Mouse (Mus musculus) adrenal gland, adult 18-20 months (tissue): Measurements from ENCODE around the gene Exph5. TPM values are rescaled to one million over a fixed set of nuclear protein-coding genes. Genes with fewer than 3 reads are reported as not detected.

ENCODE experiments used
- DNase-seq, 2 experiments: peaks; one replicate each; pipeline ENCODE4 v3.0.0; 2021 to 2022; ENCODE audit warnings: low spot score in 2 of 2
- microRNA-seq, 2 experiments: library from miRNA; unstranded; fragments of <30 nt; microRNA quantifications; one replicate each; pipeline ENCODE4 v1.2.0; 2021; ENCODE audit warnings: borderline number of aligned reads in 2 of 2
- total RNA-seq, 2 experiments: library from RNA; stranded (reverse); gene quantifications; 1 replicate in 1 of 2; 2 replicates in 1 of 2; pipeline ENCODE4 v1.2.3; 2021

The Exph5 gene
- total RNA-seq, 2 experiments from 2014 or later = 0.13 to 0.20 TPM

DNA sequence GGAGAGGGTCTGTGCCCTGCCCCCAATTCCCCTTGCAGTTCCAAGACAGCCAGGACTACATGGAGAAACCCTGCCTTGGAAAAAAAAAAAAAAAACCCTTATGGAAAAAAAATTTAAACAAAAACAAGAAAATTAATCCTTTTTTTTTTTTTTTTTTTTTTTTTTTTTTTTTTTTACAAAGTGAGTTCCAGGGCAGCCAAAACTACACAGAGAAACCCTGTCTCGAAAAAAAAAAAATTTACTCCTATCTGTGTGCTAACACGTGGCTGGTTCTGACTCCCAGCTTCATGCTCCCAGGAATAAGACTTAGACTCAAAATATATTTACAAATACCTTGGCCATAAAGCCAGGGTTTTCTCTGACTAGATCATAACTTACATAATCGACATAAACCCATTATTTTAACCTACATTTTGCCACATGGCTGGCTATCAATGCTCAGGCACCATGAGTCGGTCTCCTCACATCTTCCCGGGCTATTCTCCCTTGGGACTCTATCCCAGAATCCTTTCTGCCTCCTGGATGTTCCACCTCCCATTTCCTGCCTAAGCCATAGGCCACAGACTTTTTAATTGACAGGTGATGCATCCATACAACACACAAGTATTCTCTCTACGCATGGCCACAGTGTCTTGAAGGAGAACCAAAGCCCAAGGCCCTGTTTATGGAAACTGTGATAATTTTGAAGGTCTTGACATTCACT lies 102.7 kb downstream of the Exph5 start:
- DNase-seq = no peak

DNA sequence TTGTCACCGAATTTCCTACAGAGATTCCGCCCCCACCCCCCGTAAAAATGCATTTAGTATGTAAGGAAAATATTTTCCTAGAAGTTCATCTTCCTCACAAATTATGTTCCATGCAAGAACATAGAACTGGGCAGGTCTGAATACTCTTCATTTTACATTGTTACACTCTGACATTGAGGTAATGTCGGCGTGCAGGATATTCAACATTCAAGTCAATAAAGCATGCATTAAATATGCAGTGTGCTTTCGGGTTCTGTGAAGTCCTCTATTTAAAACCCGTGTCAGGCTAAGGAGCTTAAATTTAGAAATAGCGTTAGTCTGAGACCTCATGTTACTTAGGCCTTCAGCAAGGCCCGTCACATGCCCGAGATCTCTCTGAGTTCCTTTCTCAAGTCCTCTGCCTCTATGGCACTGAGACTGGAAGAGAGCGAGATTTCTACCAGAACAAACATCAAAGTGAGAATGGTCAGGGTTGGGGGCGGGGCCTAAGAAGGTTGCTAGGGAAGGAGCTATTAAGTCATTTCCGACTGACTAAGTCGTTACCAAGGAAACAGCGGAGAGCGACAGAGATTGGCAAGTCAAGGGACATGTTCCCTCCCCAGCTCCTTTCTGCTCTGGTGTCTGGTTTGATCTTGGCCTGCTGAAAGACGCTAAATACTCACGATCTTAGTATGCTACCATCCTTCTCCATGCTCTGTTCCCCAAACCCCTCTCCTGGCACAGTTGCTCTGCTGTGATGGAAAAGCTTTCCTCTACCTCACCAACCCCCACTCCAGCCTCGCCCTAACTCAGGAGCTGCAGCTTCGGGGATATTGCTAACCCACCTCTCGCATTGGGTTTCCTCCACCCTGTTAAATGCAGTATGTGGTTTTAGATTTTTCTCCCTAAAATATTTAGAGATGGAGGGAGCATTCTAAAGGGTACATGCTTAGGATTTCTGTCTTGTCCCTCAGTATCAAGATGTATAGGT lies 103.6 kb downstream of the Exph5 start:
- peak; percentile 69 to 78 for DNase-seq

DNA sequence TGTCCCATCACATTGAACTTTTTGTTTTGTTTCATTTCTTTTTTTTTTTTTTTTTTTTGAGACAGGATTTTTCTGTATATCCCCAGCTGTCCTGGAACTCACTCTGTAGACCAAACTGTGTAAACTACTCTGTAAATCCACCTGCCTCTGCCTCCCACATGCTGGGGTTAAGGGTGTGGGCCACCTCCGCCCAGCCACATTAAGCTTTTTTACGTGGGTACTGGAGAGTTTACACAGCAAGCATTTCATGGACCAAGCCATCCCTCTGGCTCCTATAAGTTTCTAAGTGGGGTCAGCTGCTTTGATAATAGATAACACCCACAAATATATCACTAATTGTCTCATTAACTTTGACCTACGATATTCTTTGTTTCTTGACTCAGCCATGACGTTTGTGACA lies 107.1 kb downstream of the Exph5 start:
- DNase-seq = no peak

DNA sequence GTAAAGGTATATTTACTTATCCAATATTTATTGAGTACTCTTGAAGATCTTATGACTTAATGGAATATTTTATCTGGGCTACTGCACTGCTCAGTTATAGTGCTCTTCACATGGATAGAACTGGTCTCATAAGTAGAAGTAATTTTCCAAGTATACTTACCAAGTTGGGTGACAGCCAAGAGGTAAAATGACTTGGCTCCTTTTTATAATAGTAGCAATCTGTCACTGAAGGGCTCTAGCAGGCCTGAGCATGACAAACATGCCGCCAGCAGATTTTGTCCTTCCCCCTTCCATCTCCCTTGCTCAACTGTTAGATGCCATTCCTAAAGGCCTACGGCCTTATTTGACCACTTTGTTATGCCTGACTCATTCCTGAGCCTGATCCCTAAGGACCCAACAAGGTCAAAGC lies 107.5 kb downstream of the Exph5 start:
- no peak for DNase-seq

GRCm38 (mm10) chr9:53409427-53409826 lies 108.0 kb downstream of the Exph5 start:
- no peak for DNase-seq

- DNase-seq = no peak
Measured at GRCm38 (mm10) chr9:53422133-53422896, 120.8 kb downstream of the Exph5 start.

GRCm38 (mm10) chr9:53426726-53427125 lies 125.3 kb downstream of the Exph5 start:
- DNase-seq = no peak

Small RNA genes within 50 kb of the gene (microRNA-seq; reads per million reads assigned to microRNA genes)
- gene Mir130c = 0 reads per million in 2 experiments

Other genes with a start within 250 kb of the Exph5 start
- 10 to 100 TPM; 15.5 to 18.4 TPM for gene Ddx10, start 53.6 kb upstream of the Exph5 start, total RNA-seq
- 1 to 10 TPM; 7.9 to 9.3 TPM for gene Kdelc2, start 82.4 kb downstream of the Exph5 start, total RNA-seq
- 1 to 10 TPM in 1 of 2 experiments, under 1 TPM in 1; 0.74 to 1.5 TPM for gene 4930550C14Rik, start 100.7 kb downstream of the Exph5 start, total RNA-seq
- 10 to 100 TPM in 1 of 2 experiments, 1 to 10 TPM in 1; 8.7 to 13.3 TPM for gene Atm, start 235.1 kb downstream of the Exph5 start, total RNA-seq
- gene Npat, start 235.4 kb downstream of the Exph5 start, total RNA-seq = 1 to 10 TPM; 8.2 to 8.9 TPM